Mouse (Mus musculus) kidney, adult 2 months (tissue): Measurements from ENCODE around the gene A630095N17Rik. TPM values are rescaled to one million over a fixed set of nuclear protein-coding genes. Genes with fewer than 3 reads are reported as not detected.
A peak's percentile ranks its signal among the peaks of the same experiment; 100 is the strongest.

ENCODE experiments used
- DNase-seq: peaks from one replicate; pipeline ENCODE4 v3.0.0; 2021
- H3K27ac ChIP-seq: fragments of 200-500 bp; 2 replicates; pipeline ENCODE4 v1.5.1; 2012; ENCODE audit warnings: low read depth, low read length, control low read depth, inconsistent platforms; ENCODE audit not compliant: insufficient read depth
- H3K27me3 ChIP-seq: fragments of 200-500 bp; replicated peaks from 2 replicates; pipeline ENCODE4 v1.6.1; 2012; ENCODE audit warnings: mild to moderate bottlenecking, moderate library complexity, low read length, inconsistent platforms; ENCODE audit not compliant: control insufficient read depth, insufficient read depth
- H3K36me3 ChIP-seq: fragments of 200-500 bp; 2 replicates; pipeline ENCODE4 v1.6.1; 2012; ENCODE audit warnings: mild to moderate bottlenecking, moderate library complexity, low read length, inconsistent platforms; ENCODE audit not compliant: control insufficient read depth, insufficient read depth
- H3K4me1 ChIP-seq: fragments of 200-500 bp; 2 replicates; pipeline ENCODE4 v1.6.1; 2011; ENCODE audit warnings: low read length; ENCODE audit not compliant: control insufficient read depth, insufficient read depth
- H3K4me3 ChIP-seq: fragments of 200-500 bp; 2 replicates; pipeline ENCODE4 v1.5.1; 2011; ENCODE audit warnings: mild to moderate bottlenecking, low read depth, low read length, control low read depth; ENCODE audit not compliant: insufficient read depth
- CTCF ChIP-seq: fragments of 200-500 bp; conservative IDR thresholded peaks from 2 replicates; pipeline ENCODE4 v1.5.1; 2011; ENCODE audit warnings: low read depth, mild to moderate bottlenecking, control low read depth, low read length, moderate library complexity, mixed read lengths; ENCODE audit not compliant: insufficient read depth, insufficient read length
- POLR2A ChIP-seq: fragments of 200-500 bp; IDR thresholded peaks from one replicate; pipeline ENCODE4 v1.6.1; 2011; ENCODE audit warnings: low read depth, low read length, control low read depth
- WGBS: fragments of 180-500 bp; shearing (Covaris S2); methylation state at CpG from one replicate; pipeline ENCODE4 v1.1.7; 2018; 5-methylcytosine and 5-hydroxymethylcytosine counted together
- polyA plus RNA-seq: library from polyadenylated mRNA; depleted of rRNA; stranded (reverse); fragments of >200 nt; gene quantifications from 2 replicates; pipeline ENCODE4 v1.2.3, GENCODE M21; 2012; rRNA removed

The A630095N17Rik gene
- polyA plus RNA-seq, 1 experiment, result not detected

- H3K36me3 ChIP-seq, result peaks cover 3% of the 10 kb centered on the region
- WGBS, result 86% methylated on average over 4 of the region's 4 CpGs
Measured at GRCm38 (mm10) chr1:75181377-75181870, 50.5 kb downstream of the A630095N17Rik start.

GRCm38 (mm10) chr1:75180741-75181140, 51.2 kb downstream of the A630095N17Rik start:
- no peak overlapping the region for H3K4me3 ChIP-seq
- no peaks in the 10 kb centered on the region for H3K4me1 ChIP-seq
- no peaks in the 10 kb centered on the region for H3K27me3 ChIP-seq
- H3K36me3 ChIP-seq, result peaks cover 3% of the 10 kb centered on the region
- H3K27ac ChIP-seq, result no peak overlapping the region
- DNase-seq, result no peak
- WGBS, result 31% methylated on average over 7 of the region's 7 CpGs
- TF ChIP-seq CTCF (no peak), POLR2A (no peak)

More at GRCm38 (mm10) chr1:75181377-75181870, 50.5 kb downstream of the A630095N17Rik start:
- H3K4me3 ChIP-seq, result no peak overlapping the region
- TF ChIP-seq POLR2A, result no peak
- no peak for TF ChIP-seq CTCF
- H3K27me3 ChIP-seq, result no peaks in the 10 kb centered on the region
- H3K27ac ChIP-seq, result no peak overlapping the region
- H3K4me1 ChIP-seq, result no peaks in the 10 kb centered on the region
- no peak for DNase-seq

- TF ChIP-seq CTCF, result no peak
- Histone ChIP-seq H3K36me3 (peaks cover 3% of the 10 kb centered on the region), H3K27ac (no peak within 1 kb of the TSS; the same call in 1 of the 2 replicates), H3K4me1 (no peaks in the 10 kb centered on the region), H3K4me3 (peak within 1 kb of the TSS; percentile 88), H3K27me3 (no peaks in the 10 kb centered on the region)
- under 1% methylated on average over 31 of the region's 31 CpGs for WGBS
- DNase-seq, result peak; percentile 96
Measured at GRCm38 (mm10) chr1:75180105-75180590, 51.8 kb downstream of the A630095N17Rik start, which contains the start of gene Abcb6. Gene Abcb6, minus strand, starts transcription at chr1:75180392.

- DNase-seq, result peak; percentile 75
- Histone ChIP-seq H3K27me3 (no peaks in the 10 kb centered on the region), H3K4me1 (no peaks in the 10 kb centered on the region), H3K36me3 (peaks cover 3% of the 10 kb centered on the region), H3K4me3 (peak overlapping the region; percentile 88), H3K27ac (no peak overlapping the region; the same call in 1 of the 2 replicates)
- no peak for TF ChIP-seq POLR2A
- WGBS, result 6% methylated on average over 23 of the region's 23 CpGs
Measured at GRCm38 (mm10) chr1:75179334-75180104, 52.4 kb downstream of the A630095N17Rik start.

Other genes starting within 250 kb of the A630095N17Rik start
- 2.9 and 4.2 TPM in 2 replicates for gene Nhej1, start 106.9 kb downstream of the A630095N17Rik start, polyA plus RNA-seq
- 12.8 and 25.2 TPM in 2 replicates for gene Slc23a3, start 98.2 kb downstream of the A630095N17Rik start, polyA plus RNA-seq
- 67.7 and 70.8 TPM in 2 replicates for gene Cnppd1, start 89.4 kb downstream of the A630095N17Rik start, polyA plus RNA-seq
- 225 and 237 TPM in 2 replicates for gene Retreg2, start 89.3 kb downstream of the A630095N17Rik start, polyA plus RNA-seq
- 61.6 and 73.7 TPM in 2 replicates for gene Zfand2b, start 63.5 kb downstream of the A630095N17Rik start, polyA plus RNA-seq
- gene Abcb6, start 51.7 kb downstream of the A630095N17Rik start, polyA plus RNA-seq, result 41.3 and 47.0 TPM in 2 replicates
- gene Ankzf1, start 40.0 kb downstream of the A630095N17Rik start, polyA plus RNA-seq, result 14.5 and 17.0 TPM in 2 replicates
- 67.5 and 86.5 TPM in 2 replicates for gene Atg9a, start 39.9 kb downstream of the A630095N17Rik start, polyA plus RNA-seq
- gene Glb1l, start 21.3 kb downstream of the A630095N17Rik start, polyA plus RNA-seq, result 118 and 146 TPM in 2 replicates
- gene Stk16, start 21.3 kb downstream of the A630095N17Rik start, polyA plus RNA-seq, result 254 and 277 TPM in 2 replicates
- gene Tuba4a, start 12.2 kb downstream of the A630095N17Rik start, polyA plus RNA-seq, result 213 and 301 TPM in 2 replicates
- 41.1 and 42.6 TPM in 2 replicates for gene Dnajb2, start 4.3 kb upstream of the A630095N17Rik start, polyA plus RNA-seq
- 0.53 and 0.81 TPM in 2 replicates for gene Ptprn, start 32.4 kb upstream of the A630095N17Rik start, polyA plus RNA-seq
- gene Resp18, start 46.3 kb upstream of the A630095N17Rik start, polyA plus RNA-seq, result 0.24 and 0.41 TPM in 2 replicates
- gene Dnpep, start 85.9 kb upstream of the A630095N17Rik start, polyA plus RNA-seq, result 117 and 124 TPM in 2 replicates
- gene Des, start 128.2 kb upstream of the A630095N17Rik start, polyA plus RNA-seq, result 17.0 and 32.1 TPM in 2 replicates
- 34.6 and 43.9 TPM in 2 replicates for gene Speg, start 143.2 kb upstream of the A630095N17Rik start, polyA plus RNA-seq
- 82.4 and 95.0 TPM in 2 replicates for gene Gmppa, start 203.8 kb upstream of the A630095N17Rik start, polyA plus RNA-seq
- gene Asic4, start 218.3 kb upstream of the A630095N17Rik start, polyA plus RNA-seq, result 0.05 and 0.08 TPM in 2 replicates
- 31.6 and 51.9 TPM in 2 replicates for gene Chpf, start 247.2 kb upstream of the A630095N17Rik start, polyA plus RNA-seq
- gene Tmem198, start 247.4 kb upstream of the A630095N17Rik start, polyA plus RNA-seq, result 1.3 and 1.8 TPM in 2 replicates